Mouse (Mus musculus) leukemia stem cell, adult 10-12 weeks (primary cell): Measurements from ENCODE around the gene Adamts10. TPM values are rescaled to one million over a fixed set of nuclear protein-coding genes. Genes with fewer than 3 reads are reported as not detected.

Source experiments
- polyA plus RNA-seq: library from polyadenylated mRNA; stranded (reverse); fragments of >175 nt; gene quantifications from 2 replicates; pipeline ENCODE4 v1.2.3, GENCODE M21; 2012; ENCODE audit warnings: low replicate concordance

Gene Adamts10
- polyA plus RNA-seq = 15.1 and 18.9 TPM in 2 replicates

GRCm38 (mm10) chr17:33523918-33524755, at the start of gene Adamts10:
Gene Adamts10, plus strand, starts transcription at chr17:33524204.

GRCm38 (mm10) chr17:33555223-33555855, 31.3 kb downstream of the Adamts10 start, which contains the start of gene Myo1f:
Gene Myo1f, plus strand, starts transcription at chr17:33555707.

Other genes with a start within 250 kb of the Adamts10 start
- gene Zfp955b, start 234.7 kb upstream of the Adamts10 start, polyA plus RNA-seq = 0.38 TPM in 1 of 2 replicates, not detected in the other
- 0.31 TPM in 1 of 2 replicates, not detected in the other for gene Zfp81, start 165.3 kb upstream of the Adamts10 start, polyA plus RNA-seq
- gene Zfp101, start 129.6 kb upstream of the Adamts10 start, polyA plus RNA-seq = 0.21 and 0.90 TPM in 2 replicates
- not detected in 2 replicates for gene Actl9, start 91.3 kb upstream of the Adamts10 start, polyA plus RNA-seq
- 6.2 and 6.8 TPM in 2 replicates for gene Myo1f, start 31.5 kb downstream of the Adamts10 start, polyA plus RNA-seq
- gene Zfp414, start 104.9 kb downstream of the Adamts10 start, polyA plus RNA-seq = 89.6 and 130 TPM in 2 replicates
- gene Pram1, start 113.9 kb downstream of the Adamts10 start, polyA plus RNA-seq = 0.98 TPM in 1 of 2 replicates, not detected in the other
- 235 and 638 TPM in 2 replicates for gene Hnrnpm, start 162.7 kb downstream of the Adamts10 start, polyA plus RNA-seq
- 32.8 and 113 TPM in 2 replicates for gene March2, start 194.5 kb downstream of the Adamts10 start, polyA plus RNA-seq
- gene Rab11b, start 236.3 kb downstream of the Adamts10 start, polyA plus RNA-seq = 96.5 and 233 TPM in 2 replicates